Mouse (Mus musculus) limb, embryonic 13.5 days (tissue): ENCODE measurements around the gene Trpm4. TPM values are rescaled to one million over a fixed set of nuclear protein-coding genes. Genes with fewer than 3 reads are reported as not detected.
"Not testable (repeated sequence)": the region's sequence is repeated elsewhere in the genome, so short reads cannot be mapped to it uniquely, and the experiment has no call there.

Source experiments
- ATAC-seq: fragments of 200-750 bp; cut with Nextera tagmentation; 2 replicates; pipeline ENCODE4 v1.8.0; 2017; ENCODE audit warnings: low read depth, moderate number of reproducible peaks, moderate TSS enrichment; ENCODE audit not compliant: low FRiP score
- H3K27ac ChIP-seq: fragments of 300-500 bp; sonication (generic); 2 replicates; pipeline ENCODE4 v1.5.1; 2015; ENCODE audit warnings: inconsistent platforms, mild to moderate bottlenecking, moderate library complexity
- H3K27me3 ChIP-seq: fragments of 300-500 bp; sonication (generic); 2 replicates; pipeline ENCODE4 v1.6.1; 2015; ENCODE audit warnings: mild to moderate bottlenecking, inconsistent platforms
- H3K36me3 ChIP-seq: fragments of 300-500 bp; sonication (generic); 2 replicates; pipeline ENCODE4 v1.6.1; 2015; ENCODE audit warnings: inconsistent platforms, mild to moderate bottlenecking, moderate library complexity
- H3K4me1 ChIP-seq: fragments of 300-500 bp; sonication (generic); 2 replicates; pipeline ENCODE4 v1.6.1; 2015; ENCODE audit warnings: inconsistent platforms
- H3K4me2 ChIP-seq: fragments of 300-500 bp; sonication (generic); replicated peaks from 2 replicates; pipeline ENCODE4 v1.6.1; 2015; ENCODE audit warnings: inconsistent platforms, mild to moderate bottlenecking, moderate library complexity
- H3K4me3 ChIP-seq: fragments of 300-500 bp; sonication (generic); 2 replicates; pipeline ENCODE4 v1.5.1; 2015; ENCODE audit warnings: moderate library complexity, mild to moderate bottlenecking, inconsistent platforms
- H3K9ac ChIP-seq: fragments of 300-500 bp; sonication (generic); 2 replicates; pipeline ENCODE4 v1.6.1; 2015; ENCODE audit warnings: mild to moderate bottlenecking, inconsistent platforms
- H3K9me3 ChIP-seq: fragments of 300-500 bp; sonication (generic); 2 replicates; pipeline ENCODE4 v1.6.1; 2016; ENCODE audit warnings: inconsistent platforms
- WGBS: fragments of 180-500 bp; shearing (Covaris S2); methylation state at CpG from one replicate; pipeline ENCODE4 v1.1.7; 2015; 5-methylcytosine and 5-hydroxymethylcytosine counted together
- polyA plus RNA-seq: library from polyadenylated mRNA; unstranded; fragments of >200 nt; fragmentation: Nextera tagmentation; extraction: Ambion mirVana; gene quantifications from 2 replicates; pipeline ENCODE4 v1.2.1, GENCODE M21; 2015

The Trpm4 gene
- polyA plus RNA-seq, 1 experiment from 2014 or later: 19.6 TPM

- no peak overlapping the region for H3K4me3 ChIP-seq
- no peak overlapping the region for H3K27ac ChIP-seq
- peaks cover 10% of the 10 kb centered on the region for H3K27me3 ChIP-seq
- ATAC-seq: no peak
- no peaks in the 10 kb centered on the region for H3K36me3 ChIP-seq
- H3K9me3 ChIP-seq: no peaks in the 10 kb centered on the region
- H3K4me2 ChIP-seq: no peak overlapping the region
- 75% methylated on average over 3 of the region's 3 CpGs for WGBS
- peaks cover 18% of the 10 kb centered on the region for H3K4me1 ChIP-seq
- no peak overlapping the region for H3K9ac ChIP-seq
These were observed 69.2 kb downstream of the Trpm4 start for GRCm38 (mm10) chr7:45264348-45264747.

GRCm38 (mm10) chr7:45263006-45263607 lies 70.5 kb downstream of the Trpm4 start:
- Histone ChIP-seq H3K36me3 (no peaks in the 10 kb centered on the region), H3K4me1 (peaks cover 16% of the 10 kb centered on the region), H3K9ac (0 out of 2 replicates have a peak overlapping the region, but pooled peaks have one; percentile 8)

GRCm38 (mm10) chr7:45262266-45262665 lies 71.3 kb downstream of the Trpm4 start:
- Histone ChIP-seq H3K4me3 (no peak overlapping the region), H3K27ac (no peak overlapping the region), H3K9me3 (no peaks in the 10 kb centered on the region), H3K4me2 (no peak overlapping the region), H3K27me3 (no peaks in the 10 kb centered on the region), H3K36me3 (no peaks in the 10 kb centered on the region), H3K4me1 (peaks cover 11% of the 10 kb centered on the region), H3K9ac (peak overlapping the region; percentile 4; the same call in 1 of the 2 replicates)
- no peak for ATAC-seq
- 49% methylated on average over 7 of the region's 7 CpGs for WGBS

More at GRCm38 (mm10) chr7:45263006-45263607, 70.5 kb downstream of the Trpm4 start:
- no peak overlapping the region for H3K27ac ChIP-seq
- no peak overlapping the region for H3K4me3 ChIP-seq
- WGBS: 50% methylated on average over 7 of the region's 7 CpGs
- H3K9me3 ChIP-seq: no peaks in the 10 kb centered on the region
- no peak overlapping the region for H3K4me2 ChIP-seq
- H3K27me3 ChIP-seq: peaks cover 6% of the 10 kb centered on the region
- no peak for ATAC-seq

GRCm38 (mm10) chr7:45259281-45259680 lies 74.3 kb downstream of the Trpm4 start:
- Histone ChIP-seq H3K4me1 (peaks cover 11% of the 10 kb centered on the region), H3K4me3 (no peak overlapping the region), H3K27ac (no peak overlapping the region), H3K36me3 (no peaks in the 10 kb centered on the region), H3K27me3 (no peaks in the 10 kb centered on the region), H3K9ac (no peak overlapping the region), H3K9me3 (no peaks in the 10 kb centered on the region), H3K4me2 (no peak overlapping the region)
- 73% methylated on average over 8 of the region's 8 CpGs for WGBS
- ATAC-seq: no peak

- 55% methylated on average over 11 of the region's 11 CpGs for WGBS
- Histone ChIP-seq H3K4me3 (no peak overlapping the region), H3K27ac (no peak overlapping the region), H3K4me1 (no peaks in the 10 kb centered on the region; the same call in 1 of the 2 replicates), H3K9ac (no peak overlapping the region), H3K9me3 (no peaks in the 10 kb centered on the region), H3K4me2 (no peak overlapping the region), H3K27me3 (no peaks in the 10 kb centered on the region), H3K36me3 (no peaks in the 10 kb centered on the region)
- ATAC-seq: no peak
These were observed 76.3 kb downstream of the Trpm4 start for GRCm38 (mm10) chr7:45257063-45257840.

GRCm38 (mm10) chr7:45255822-45256221 lies 77.8 kb downstream of the Trpm4 start:
- WGBS: 82% methylated on average over 7 of the region's 7 CpGs
- H3K9me3 ChIP-seq, H3K4me1 ChIP-seq: not testable (repeated sequence)

GRCm38 (mm10) chr7:45253806-45254205 lies 79.8 kb downstream of the Trpm4 start:
- ATAC-seq: no peak
- no peaks in the 10 kb centered on the region for H3K4me1 ChIP-seq
- 85% methylated on average over 8 of the region's 8 CpGs for WGBS
- no peak overlapping the region for H3K4me3 ChIP-seq
- no peaks in the 10 kb centered on the region for H3K36me3 ChIP-seq
- no peak overlapping the region for H3K27ac ChIP-seq
- no peak overlapping the region for H3K9ac ChIP-seq
- no peak overlapping the region for H3K4me2 ChIP-seq
- H3K27me3 ChIP-seq: no peaks in the 10 kb centered on the region
- H3K9me3 ChIP-seq: no peaks in the 10 kb centered on the region

More at GRCm38 (mm10) chr7:45255822-45256221, 77.8 kb downstream of the Trpm4 start:
- not testable (repeated sequence) for H3K27me3 ChIP-seq, H3K36me3 ChIP-seq, H3K9ac ChIP-seq, ATAC-seq, H3K27ac ChIP-seq, H3K4me3 ChIP-seq, H3K4me2 ChIP-seq

Other genes starting within 250 kb of the Trpm4 start
- 462 and 483 TPM in 2 replicates for gene Rcn3, start 241.6 kb downstream of the Trpm4 start, polyA plus RNA-seq
- 44.0 and 45.4 TPM in 2 replicates for gene Fcgrt, start 229.9 kb downstream of the Trpm4 start, polyA plus RNA-seq
- gene Rps11, start 209.3 kb downstream of the Trpm4 start, polyA plus RNA-seq: 1,512 and 1,535 TPM in 2 replicates
- gene Rpl13a, start 205.0 kb downstream of the Trpm4 start, polyA plus RNA-seq: 1,305 and 1,326 TPM in 2 replicates
- gene Gm45713, start 197.5 kb downstream of the Trpm4 start, polyA plus RNA-seq: 0.60 and 0.75 TPM in 2 replicates
- 1.0 and 1.2 TPM in 2 replicates for gene Flt3l, start 197.3 kb downstream of the Trpm4 start, polyA plus RNA-seq
- 86.9 and 87.1 TPM in 2 replicates for gene Pih1d1, start 179.5 kb downstream of the Trpm4 start, polyA plus RNA-seq
- 45.1 and 46.4 TPM in 2 replicates for gene Aldh16a1, start 179.2 kb downstream of the Trpm4 start, polyA plus RNA-seq
- 0.19 and 0.23 TPM in 2 replicates for gene Slc17a7, start 169.8 kb downstream of the Trpm4 start, polyA plus RNA-seq
- gene Gfy, start 154.2 kb downstream of the Trpm4 start, polyA plus RNA-seq: not detected in 2 replicates
- gene Pth2, start 152.8 kb downstream of the Trpm4 start, polyA plus RNA-seq: not detected in 2 replicates
- gene Ccdc155, start 128.9 kb downstream of the Trpm4 start, polyA plus RNA-seq: 0.93 and 1.4 TPM in 2 replicates
- 1.3 and 1.4 TPM in 2 replicates for gene Dkkl1, start 121.6 kb downstream of the Trpm4 start, polyA plus RNA-seq
- 259 and 263 TPM in 2 replicates for gene Tead2, start 118.0 kb downstream of the Trpm4 start, polyA plus RNA-seq
- 1.3 and 2.1 TPM in 2 replicates for gene Cd37, start 94.7 kb downstream of the Trpm4 start, polyA plus RNA-seq
- gene Slc6a16, start 92.7 kb downstream of the Trpm4 start, polyA plus RNA-seq: 0.28 and 0.43 TPM in 2 replicates
- not detected in 2 replicates for gene Slc6a21, start 56.3 kb downstream of the Trpm4 start, polyA plus RNA-seq
- gene Hrc, start 1.5 kb upstream of the Trpm4 start, polyA plus RNA-seq: 3.9 and 4.3 TPM in 2 replicates
- gene Ppfia3, start 33.2 kb upstream of the Trpm4 start, polyA plus RNA-seq: 5.2 and 6.9 TPM in 2 replicates
- gene Lin7b, start 36.8 kb upstream of the Trpm4 start, polyA plus RNA-seq: 1.4 and 2.5 TPM in 2 replicates
- 262 and 283 TPM in 2 replicates for gene Snrnp70, start 62.0 kb upstream of the Trpm4 start, polyA plus RNA-seq
- 0.09 TPM in 1 of 2 replicates, not detected in the other for gene Kcna7, start 71.9 kb upstream of the Trpm4 start, polyA plus RNA-seq
- 3.0 and 3.2 TPM in 2 replicates for gene Ntf5, start 79.9 kb upstream of the Trpm4 start, polyA plus RNA-seq
- 0.40 TPM in 1 of 2 replicates, not detected in the other for gene Lhb, start 87.0 kb upstream of the Trpm4 start, polyA plus RNA-seq
- gene Gys1, start 101.1 kb upstream of the Trpm4 start, polyA plus RNA-seq: 41.7 and 45.9 TPM in 2 replicates
- 142 and 144 TPM in 2 replicates for gene Ruvbl2, start 104.3 kb upstream of the Trpm4 start, polyA plus RNA-seq
- gene Ftl1, start 126.1 kb upstream of the Trpm4 start, polyA plus RNA-seq: 5,430 and 5,479 TPM in 2 replicates
- 167 and 170 TPM in 2 replicates for gene Bax, start 133.1 kb upstream of the Trpm4 start, polyA plus RNA-seq
- 1.0 and 1.2 TPM in 2 replicates for gene Tulp2, start 148.1 kb upstream of the Trpm4 start, polyA plus RNA-seq
- gene Gm45808, start 153.0 kb upstream of the Trpm4 start, polyA plus RNA-seq: not detected in 2 replicates
- gene Dhdh, start 155.0 kb upstream of the Trpm4 start, polyA plus RNA-seq: 2.9 and 4.0 TPM in 2 replicates
- gene Nucb1, start 176.6 kb upstream of the Trpm4 start, polyA plus RNA-seq: 215 TPM in 2 replicates
- gene Ppp1r15a, start 192.5 kb upstream of the Trpm4 start, polyA plus RNA-seq: 27.5 and 28.8 TPM in 2 replicates
- 3.3 and 4.9 TPM in 2 replicates for gene Plekha4, start 192.6 kb upstream of the Trpm4 start, polyA plus RNA-seq
- gene Hsd17b14, start 221.1 kb upstream of the Trpm4 start, polyA plus RNA-seq: 0.43 and 0.98 TPM in 2 replicates
- 55.7 and 59.5 TPM in 2 replicates for gene Bcat2, start 236.4 kb upstream of the Trpm4 start, polyA plus RNA-seq